Mouse (Mus musculus) kidney, embryonic 14.5 days (tissue): ENCODE measurements around the gene Zcrb1. TPM values are rescaled to one million over a fixed set of nuclear protein-coding genes. Genes with fewer than 3 reads are reported as not detected.

Experiments
- ATAC-seq: fragments of 200-750 bp; cut with Nextera tagmentation; 2 replicates; pipeline ENCODE4 v1.8.0; 2017; ENCODE audit warnings: moderate number of reproducible peaks, mild to moderate bottlenecking, moderate TSS enrichment, moderate library complexity; ENCODE audit not compliant: low FRiP score, low TSS enrichment
- H3K27ac ChIP-seq: fragments of 300-500 bp; sonication (generic); 2 replicates; pipeline ENCODE4 v1.5.1; 2014; ENCODE audit warnings: low read depth, mild to moderate bottlenecking, low read length, moderate library complexity, mixed read lengths
- H3K27me3 ChIP-seq: fragments of 300-500 bp; sonication (generic); 2 replicates; pipeline ENCODE4 v1.6.1; 2014; ENCODE audit warnings: mild to moderate bottlenecking, low read length; ENCODE audit not compliant: control insufficient read depth, insufficient read depth
- H3K36me3 ChIP-seq: fragments of 300-500 bp; sonication (generic); 2 replicates; pipeline ENCODE4 v1.6.1; 2014; ENCODE audit warnings: low read length, mixed read lengths; ENCODE audit not compliant: control insufficient read depth, insufficient read depth
- H3K4me1 ChIP-seq: fragments of 300-500 bp; sonication (generic); 2 replicates; pipeline ENCODE4 v1.6.1; 2014; ENCODE audit warnings: low read length, mixed read lengths; ENCODE audit not compliant: control insufficient read depth, insufficient read depth
- H3K4me2 ChIP-seq: fragments of 300-500 bp; sonication (generic); replicated peaks from 2 replicates; pipeline ENCODE4 v1.6.1; 2014; ENCODE audit warnings: low read depth, mild to moderate bottlenecking, low read length
- H3K4me3 ChIP-seq: fragments of 300-500 bp; sonication (generic); 2 replicates; pipeline ENCODE4 v1.5.1; 2014; ENCODE audit warnings: mild to moderate bottlenecking, low read length
- H3K9ac ChIP-seq: fragments of 300-500 bp; sonication (generic); 2 replicates; pipeline ENCODE4 v1.6.1; 2014; ENCODE audit warnings: low read depth, mild to moderate bottlenecking, low read length, moderate library complexity
- H3K9me3 ChIP-seq: fragments of 300-500 bp; sonication (generic); 2 replicates; pipeline ENCODE4 v1.6.1; 2016; ENCODE audit warnings: low read length; ENCODE audit not compliant: control insufficient read depth
- WGBS: fragments of 180-500 bp; shearing (Covaris S2); extraction: QIAGEN DNeasy Blood & Tissue Kit; methylation state at CpG from one replicate; pipeline ENCODE4 v1.1.7; 2014; 5-methylcytosine and 5-hydroxymethylcytosine counted together
- polyA plus RNA-seq: library from polyadenylated mRNA; unstranded; fragments of >200 nt; fragmentation: Nextera tagmentation; extraction: Ambion mirVana; gene quantifications from 2 replicates; pipeline ENCODE4 v1.2.1, GENCODE M21; 2014

The Zcrb1 gene
- polyA plus RNA-seq, 1 experiment from 2014 or later = 134 TPM

DNA sequence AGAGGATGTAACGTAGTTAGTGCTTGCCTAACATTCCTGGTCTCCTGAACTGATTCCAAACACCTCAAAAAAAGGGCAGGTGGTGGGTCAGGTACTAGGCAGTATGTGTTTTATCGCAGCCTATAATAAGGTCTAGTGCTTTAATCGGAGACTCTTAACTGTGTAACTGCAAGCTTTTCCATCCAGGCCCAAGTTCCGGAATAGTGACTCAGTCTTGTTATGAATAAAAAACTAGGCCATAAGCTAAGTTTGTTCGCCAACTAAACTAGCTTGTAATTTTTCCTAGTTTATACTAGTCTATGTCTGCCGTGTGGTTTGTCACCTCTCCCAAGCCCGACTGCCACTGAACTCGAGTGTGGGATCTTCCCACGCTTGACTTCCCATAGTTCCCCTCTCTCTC lies 16.3 kb upstream of the Zcrb1 start:
- no peaks in the 10 kb centered on the region for H3K4me1 ChIP-seq
- ATAC-seq = no peak
- H3K4me3 ChIP-seq = no peak overlapping the region
- H3K27ac ChIP-seq = no peak overlapping the region
- H3K9me3 ChIP-seq = no peaks in the 10 kb centered on the region
- no peaks in the 10 kb centered on the region for H3K27me3 ChIP-seq
- 87% methylated on average over 9 of the region's 9 CpGs for WGBS
- H3K36me3 ChIP-seq = peaks cover 20% of the 10 kb centered on the region
- no peak overlapping the region for H3K4me2 ChIP-seq
- no peak overlapping the region for H3K9ac ChIP-seq

DNA sequence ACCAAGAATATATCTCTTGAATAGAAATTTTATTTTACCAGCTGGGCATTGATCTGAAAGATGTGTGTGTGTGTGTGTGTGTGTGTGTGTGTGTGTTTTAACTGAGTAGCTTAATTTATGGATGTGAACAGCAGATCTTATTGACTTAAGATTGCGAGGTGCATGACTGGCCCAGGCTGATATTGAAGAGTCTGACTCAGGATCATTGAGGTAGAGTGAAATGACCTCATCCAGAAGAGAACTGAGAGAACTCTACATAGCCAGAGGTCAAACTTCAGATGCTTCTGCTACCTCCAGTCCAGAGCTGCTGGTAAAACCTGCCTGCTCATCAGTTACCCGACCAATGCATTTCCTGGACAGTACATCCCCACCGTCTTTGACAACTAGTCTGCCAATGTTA lies 14.3 kb upstream of the Zcrb1 start:
- no peaks in the 10 kb centered on the region for H3K27me3 ChIP-seq
- no peaks in the 10 kb centered on the region for H3K4me1 ChIP-seq
- H3K9ac ChIP-seq = no peak overlapping the region
- no peak overlapping the region for H3K4me3 ChIP-seq
- 91% methylated on average over 3 of the region's 3 CpGs for WGBS
- H3K4me2 ChIP-seq = no peak overlapping the region
- peaks cover 20% of the 10 kb centered on the region for H3K36me3 ChIP-seq
- ATAC-seq = no peak
- no peak overlapping the region for H3K27ac ChIP-seq
- H3K9me3 ChIP-seq = no peaks in the 10 kb centered on the region

DNA sequence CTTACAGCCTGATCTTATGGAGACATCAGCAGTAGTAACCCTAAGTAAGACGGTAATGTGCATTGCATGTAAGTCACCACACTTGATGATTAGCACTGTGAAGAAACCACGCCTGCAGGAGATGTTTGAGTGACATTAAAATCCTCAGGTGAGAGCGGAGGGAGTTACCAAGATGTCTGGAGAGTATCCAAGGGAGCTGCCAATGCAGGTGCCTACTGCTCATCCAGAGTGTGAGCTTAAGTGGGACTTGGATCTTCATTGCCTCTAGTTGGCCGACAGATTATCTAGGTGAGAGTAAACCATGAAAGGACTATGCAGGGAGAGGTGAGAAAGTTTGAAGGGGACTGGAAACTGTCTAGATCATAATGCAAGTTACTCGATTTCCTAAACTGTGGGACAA lies 8.4 kb upstream of the Zcrb1 start:
- WGBS = 95% methylated on average over 5 of the region's 5 CpGs
- no peak overlapping the region for H3K27ac ChIP-seq
- H3K9ac ChIP-seq = no peak overlapping the region
- no peaks in the 10 kb centered on the region for H3K4me1 ChIP-seq
- H3K36me3 ChIP-seq = peaks cover 9% of the 10 kb centered on the region; the same call in 1 of the 2 replicates
- ATAC-seq = no peak
- H3K4me2 ChIP-seq = no peak overlapping the region
- H3K27me3 ChIP-seq = no peaks in the 10 kb centered on the region
- no peaks in the 10 kb centered on the region for H3K9me3 ChIP-seq
- H3K4me3 ChIP-seq = no peak overlapping the region

DNA sequence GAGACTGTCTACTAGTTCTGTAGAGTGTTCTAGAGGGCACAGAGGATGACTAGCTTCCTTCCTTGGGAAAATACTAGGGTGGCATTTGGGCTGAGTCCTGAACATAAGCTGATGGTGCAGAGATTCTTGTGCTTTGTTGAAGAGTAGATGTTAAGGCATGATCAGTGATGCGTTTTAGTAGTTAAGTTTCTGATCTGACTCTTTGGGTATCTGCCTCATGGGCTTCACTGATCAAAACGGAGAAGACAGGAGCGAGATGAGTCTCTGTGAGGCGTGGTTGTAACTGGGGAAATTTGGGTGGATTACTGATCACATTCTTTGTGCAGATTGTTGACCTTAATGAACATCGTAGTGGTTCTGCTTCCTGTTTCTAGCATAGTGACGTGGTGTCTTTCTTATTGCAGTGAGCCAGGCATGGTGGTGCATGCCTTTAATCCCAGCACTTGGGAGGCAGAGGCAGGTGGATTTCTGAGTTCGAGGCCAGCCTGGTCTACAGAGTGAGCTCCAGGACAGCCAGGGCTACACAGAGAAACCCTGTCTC lies 7.4 kb upstream of the Zcrb1 start:
- Histone ChIP-seq H3K27me3 (no peaks in the 10 kb centered on the region), H3K27ac (no peak overlapping the region), H3K9ac (no peak overlapping the region), H3K4me2 (no peak overlapping the region), H3K36me3 (peaks cover 2% of the 10 kb centered on the region; the same call in 1 of the 2 replicates), H3K4me1 (no peaks in the 10 kb centered on the region), H3K9me3 (no peaks in the 10 kb centered on the region), H3K4me3 (no peak overlapping the region)
- no peak for ATAC-seq
- WGBS = 85% methylated on average over 7 of the region's 7 CpGs

DNA sequence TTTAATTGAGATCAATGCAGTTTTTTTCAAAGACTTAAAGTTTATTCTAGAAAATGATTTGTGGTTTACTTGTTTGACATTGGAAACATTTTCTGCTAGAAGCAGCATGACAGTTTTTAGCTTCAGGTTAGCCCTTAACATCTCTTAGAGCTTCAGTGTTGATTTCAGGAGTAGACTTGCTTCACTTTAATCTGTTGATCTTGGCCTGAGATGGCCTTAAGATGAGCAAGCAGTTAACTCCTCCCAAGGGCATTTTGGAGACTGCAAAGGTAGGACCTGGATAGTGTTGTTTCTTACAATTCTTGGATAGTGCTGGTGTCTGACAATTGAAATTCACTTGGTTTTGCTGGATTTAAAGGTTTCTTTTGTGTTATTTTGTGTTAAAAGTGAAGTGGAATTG lies 6.7 kb upstream of the Zcrb1 start:
- no peaks in the 10 kb centered on the region for H3K36me3 ChIP-seq
- H3K4me1 ChIP-seq = peaks cover 3% of the 10 kb centered on the region
- ATAC-seq = no peak

DNA sequence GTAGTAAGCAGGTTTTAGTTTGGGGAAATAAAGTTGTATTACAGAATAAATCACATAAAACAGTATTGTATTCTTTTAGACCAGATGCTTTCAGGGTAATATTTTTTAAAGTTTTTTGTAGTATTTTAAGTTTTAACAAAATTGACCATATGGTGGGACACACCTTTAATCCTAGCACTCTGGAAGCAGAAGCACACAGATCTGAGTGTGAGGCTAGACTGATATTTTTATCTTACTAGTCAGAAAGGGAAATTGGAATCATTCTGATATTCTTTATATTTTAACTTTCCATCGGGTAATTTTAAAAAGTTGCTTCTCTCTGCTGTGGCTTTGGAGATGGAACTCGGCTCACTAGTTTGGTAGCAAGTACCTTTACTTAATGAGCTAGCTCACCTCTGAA lies 4.6 kb upstream of the Zcrb1 start:
- Histone ChIP-seq H3K27me3 (no peaks in the 10 kb centered on the region), H3K4me1 (peaks cover 13% of the 10 kb centered on the region), H3K9ac (no peak overlapping the region), H3K36me3 (no peaks in the 10 kb centered on the region), H3K4me2 (no peak overlapping the region), H3K4me3 (no peak overlapping the region), H3K27ac (no peak overlapping the region), H3K9me3 (no peaks in the 10 kb centered on the region)
- 96% methylated on average over 2 of the region's 2 CpGs for WGBS
- no peak for ATAC-seq

More for the DNA sequence above, 6.7 kb upstream of the Zcrb1 start:
- H3K9ac ChIP-seq = no peak overlapping the region
- H3K9me3 ChIP-seq = no peaks in the 10 kb centered on the region
- no peak overlapping the region for H3K27ac ChIP-seq
- no peak overlapping the region for H3K4me2 ChIP-seq
- no peaks in the 10 kb centered on the region for H3K27me3 ChIP-seq
- H3K4me3 ChIP-seq = no peak overlapping the region

DNA sequence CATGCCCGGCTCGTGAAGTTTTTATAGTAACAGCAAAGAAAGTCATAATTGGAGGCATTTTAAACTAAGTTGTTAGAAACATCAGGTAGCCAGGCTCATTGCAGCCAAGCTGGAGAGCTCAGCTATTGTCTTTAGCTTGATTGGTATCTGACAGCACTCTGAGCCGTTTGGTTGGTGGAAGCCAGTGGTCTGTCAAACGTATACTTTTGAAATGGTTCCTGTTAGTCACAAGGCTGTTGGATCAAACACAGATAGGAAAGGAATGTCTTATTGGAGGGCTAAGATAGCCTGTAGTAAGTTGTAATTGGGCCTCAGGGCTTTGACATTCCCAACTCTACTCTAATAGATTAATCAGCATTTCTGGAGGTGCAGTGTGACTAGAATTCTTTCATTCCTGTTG lies 3.3 kb upstream of the Zcrb1 start:
- WGBS = 81% methylated on average over 4 of the region's 4 CpGs
- Histone ChIP-seq H3K4me3 (no peak overlapping the region), H3K27me3 (no peaks in the 10 kb centered on the region), H3K4me1 (peaks cover 23% of the 10 kb centered on the region), H3K9ac (no peak overlapping the region), H3K4me2 (no peak overlapping the region), H3K36me3 (no peaks in the 10 kb centered on the region), H3K9me3 (no peaks in the 10 kb centered on the region), H3K27ac (no peak overlapping the region)
- no peak for ATAC-seq

DNA sequence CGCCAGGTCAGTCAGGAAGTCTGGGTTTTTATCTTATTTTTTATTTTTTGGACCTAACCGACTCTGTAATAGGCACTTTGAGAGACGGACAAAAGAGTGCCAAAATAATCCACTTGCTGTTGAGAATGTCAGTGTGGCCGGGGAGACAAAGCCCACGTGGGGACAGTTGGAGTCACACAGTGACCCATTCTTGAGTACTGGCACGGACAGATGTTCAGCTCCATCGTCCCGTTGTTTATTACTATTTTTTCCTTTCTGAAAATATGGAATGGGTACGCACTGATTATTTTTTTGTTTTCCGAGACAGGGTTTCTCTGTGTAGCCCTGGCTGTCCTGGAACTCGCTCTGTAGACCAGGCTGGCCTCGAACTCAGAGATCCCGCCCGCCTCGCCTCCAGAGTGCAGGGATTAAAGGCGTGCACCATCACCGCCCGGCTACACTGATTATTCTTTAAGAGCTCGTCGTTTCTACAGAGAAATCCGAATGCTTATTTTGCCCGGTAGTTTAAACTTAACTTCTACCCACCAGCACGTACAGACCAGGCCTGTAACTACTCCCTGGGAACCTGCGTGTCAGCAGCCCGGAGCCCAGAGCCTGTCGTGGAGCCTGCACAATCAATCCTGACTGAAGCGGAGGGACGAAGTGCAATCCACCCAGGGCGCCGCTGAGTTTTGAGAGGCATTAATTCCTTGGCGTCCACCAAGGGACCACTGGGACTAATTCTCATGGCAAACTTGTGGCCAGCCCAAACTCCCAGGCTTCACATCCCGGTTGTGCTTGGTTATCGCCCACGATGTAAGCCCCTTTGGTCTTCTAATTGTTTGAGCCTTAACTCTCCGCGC lies 786 bp upstream of the Zcrb1 start:
- no peaks in the 10 kb centered on the region for H3K9me3 ChIP-seq
- H3K4me3 ChIP-seq = peak overlapping the region; percentile 98
- peaks cover 23% of the 10 kb centered on the region for H3K4me1 ChIP-seq
- H3K27ac ChIP-seq = 0 out of 2 replicates have a peak overlapping the region, but pooled peaks have one; percentile 37
- 3% methylated on average over 36 of the region's 36 CpGs for WGBS
- H3K36me3 ChIP-seq = peaks cover 12% of the 10 kb centered on the region; the same call in 1 of the 2 replicates
- peak; percentile 21; the same call in 1 of the 2 replicates for ATAC-seq
- H3K9ac ChIP-seq = peak overlapping the region; percentile 97
- peak overlapping the region; percentile 85 for H3K4me2 ChIP-seq
- no peaks in the 10 kb centered on the region for H3K27me3 ChIP-seq

DNA sequence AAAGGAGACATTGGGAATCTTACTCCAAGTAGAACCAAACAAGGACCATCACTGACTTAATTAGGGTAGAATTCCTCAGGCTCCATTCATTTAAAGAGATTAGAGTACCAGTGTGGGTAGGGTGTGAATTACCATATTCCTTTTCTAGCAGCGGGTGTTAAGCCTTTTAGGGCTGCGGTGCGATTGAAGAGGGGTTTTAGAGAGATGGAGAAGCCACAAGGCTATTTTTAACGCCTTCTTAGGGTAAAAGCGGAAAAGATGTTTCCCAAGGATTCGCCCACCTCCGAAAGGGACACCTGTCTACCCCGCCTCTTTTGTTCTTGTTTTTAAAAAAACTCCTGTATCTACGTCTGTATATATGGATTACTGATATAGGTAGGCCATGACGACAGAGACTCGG lies 865 bp downstream of the Zcrb1 start:
- peaks cover 23% of the 10 kb centered on the region for H3K4me1 ChIP-seq
- ATAC-seq = no peak
- no peaks in the 10 kb centered on the region for H3K9me3 ChIP-seq
- WGBS = 2% methylated on average over 11 of the region's 11 CpGs
- H3K4me3 ChIP-seq = peak overlapping the region; percentile 98
- H3K4me2 ChIP-seq = peak overlapping the region; percentile 85
- peak overlapping the region; percentile 97; the same call in 1 of the 2 replicates for H3K9ac ChIP-seq
- H3K36me3 ChIP-seq = peaks cover 28% of the 10 kb centered on the region
- H3K27ac ChIP-seq = no peak overlapping the region
- H3K27me3 ChIP-seq = no peaks in the 10 kb centered on the region
